Mouse (Mus musculus) thymus, postnatal 14 days (tissue): ENCODE data around the gene Rbm19.

Source experiments
- DNase-seq: peaks from one replicate; pipeline ENCODE4 v3.0.0; 2021

Rbm19 gene

DNA sequence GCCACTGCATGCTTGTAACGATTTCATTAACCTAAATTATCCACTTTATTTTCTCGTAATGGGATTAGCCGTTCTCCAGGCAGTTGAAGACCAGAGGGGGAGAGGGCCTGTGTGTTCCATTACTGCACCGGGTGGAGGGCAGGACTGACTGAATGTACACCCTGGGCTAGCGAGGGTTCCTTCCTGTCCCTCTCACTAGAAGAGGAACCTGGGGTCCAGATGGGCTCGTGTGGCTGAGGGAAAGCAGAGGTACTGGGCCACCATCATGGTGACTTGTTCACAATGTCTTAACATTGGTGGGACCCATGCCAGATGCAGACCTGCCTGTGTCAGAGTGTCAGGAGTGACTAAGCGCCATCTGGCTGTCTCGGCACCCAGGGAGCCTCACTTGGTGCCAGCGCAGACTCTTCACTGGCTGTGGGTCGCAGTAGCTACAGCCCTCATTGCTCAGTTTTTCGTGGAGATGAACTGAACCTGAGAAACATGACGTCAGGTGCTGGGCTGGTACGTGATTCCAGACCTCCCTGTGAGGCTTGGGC is 51.6 kb downstream of the Rbm19 start:
- DNase-seq: no peak

DNA sequence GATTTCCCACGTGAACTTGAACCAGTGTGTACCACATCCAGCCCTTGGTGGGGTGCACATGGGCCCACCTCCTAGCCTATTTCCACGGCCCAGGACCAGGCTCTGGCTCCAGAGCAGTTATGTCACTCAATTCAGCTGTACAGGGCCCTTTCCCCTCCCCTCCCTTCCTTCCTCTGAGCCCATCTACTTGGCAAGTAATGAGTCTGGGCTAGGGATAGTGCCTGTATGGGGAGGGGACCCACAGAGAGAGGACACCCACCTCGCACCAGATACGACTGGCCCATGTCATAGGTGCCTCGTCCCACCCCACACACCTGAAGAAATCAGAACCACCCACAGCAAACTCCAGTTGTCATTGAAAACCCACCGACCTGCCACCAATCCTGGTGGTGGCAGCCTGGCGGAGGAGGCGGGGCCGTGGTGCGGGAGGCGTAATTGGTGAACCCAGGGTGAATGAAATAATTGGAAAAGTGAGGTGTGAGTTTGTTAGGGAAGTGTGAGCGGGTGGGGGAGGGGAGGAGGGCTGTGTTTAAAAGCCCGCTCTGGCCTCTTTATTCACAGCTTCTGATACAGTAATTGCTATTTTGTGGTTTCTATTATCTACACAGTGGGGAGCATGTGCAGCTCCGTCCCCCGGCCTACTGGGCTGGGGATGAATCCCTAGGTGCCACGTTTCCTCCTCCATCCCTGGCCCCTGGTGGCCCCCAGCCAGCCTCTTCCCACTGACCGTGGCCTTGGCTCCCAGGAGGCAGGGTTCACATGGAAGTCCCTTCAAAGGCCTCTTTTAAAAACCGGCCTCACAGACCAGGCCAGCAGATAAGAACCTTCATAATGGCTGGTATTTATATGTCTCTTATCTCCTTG is 55.8 kb downstream of the Rbm19 start:
- DNase-seq: no peak

DNA sequence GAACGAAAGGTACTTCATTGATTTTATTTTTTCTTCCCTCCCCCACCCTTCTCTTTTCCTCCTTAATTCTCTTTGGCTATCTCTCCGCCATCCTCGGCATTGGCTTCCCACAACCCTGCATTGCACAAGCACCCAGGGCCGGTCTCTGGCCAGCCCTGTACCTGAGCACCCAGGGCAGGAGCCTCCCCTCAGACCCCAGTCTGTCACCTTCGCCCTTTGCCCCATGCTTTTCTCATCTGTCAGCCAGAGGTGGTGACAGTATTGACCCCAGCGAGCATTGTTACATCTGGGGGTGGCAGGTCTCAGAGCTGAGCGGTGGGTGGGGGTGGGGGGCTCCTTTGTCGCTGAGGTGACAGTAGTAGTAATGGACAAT is 56.5 kb downstream of the Rbm19 start:
- DNase-seq: no peak

DNA sequence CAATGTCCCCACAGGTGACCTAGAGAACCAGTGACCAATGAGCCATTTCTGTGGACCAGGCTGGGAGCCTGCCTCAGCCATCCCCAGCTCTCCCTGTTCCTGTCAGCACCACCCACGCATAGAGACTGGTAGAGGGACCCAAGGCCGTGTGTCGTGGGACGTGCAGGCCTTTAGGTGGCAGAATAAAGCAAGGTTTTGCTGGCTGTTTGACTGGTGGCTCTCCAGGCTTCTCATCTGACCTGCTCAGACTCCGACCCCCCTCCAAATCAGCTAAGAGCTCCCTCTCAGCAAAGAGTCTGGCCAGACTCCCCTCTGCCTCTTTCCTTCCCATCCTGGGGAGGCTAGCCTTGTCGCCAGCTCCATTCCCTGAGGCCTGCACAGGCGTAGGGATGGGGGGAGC is 58.1 kb downstream of the Rbm19 start:
- no peak for DNase-seq

DNA sequence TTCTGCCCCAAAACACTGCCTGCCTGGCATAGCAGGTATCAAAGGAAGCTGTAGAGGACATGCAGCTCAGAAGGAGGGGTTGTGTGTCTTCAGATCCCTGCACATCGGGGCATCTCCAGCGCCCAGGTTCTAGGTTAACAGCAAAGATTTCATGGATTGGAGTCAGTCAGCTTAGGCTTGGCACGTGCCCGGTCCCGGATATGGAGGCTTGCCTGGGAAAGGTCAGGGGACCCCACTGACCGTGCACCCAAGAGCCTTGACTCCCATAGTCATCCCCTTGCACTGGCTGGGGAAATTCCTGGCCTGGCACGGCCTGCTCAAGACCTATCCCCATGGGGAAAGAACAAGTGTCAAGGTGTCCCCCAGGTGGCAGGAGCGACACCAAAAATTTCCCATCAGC is 59.0 kb downstream of the Rbm19 start:
- no peak for DNase-seq

DNA sequence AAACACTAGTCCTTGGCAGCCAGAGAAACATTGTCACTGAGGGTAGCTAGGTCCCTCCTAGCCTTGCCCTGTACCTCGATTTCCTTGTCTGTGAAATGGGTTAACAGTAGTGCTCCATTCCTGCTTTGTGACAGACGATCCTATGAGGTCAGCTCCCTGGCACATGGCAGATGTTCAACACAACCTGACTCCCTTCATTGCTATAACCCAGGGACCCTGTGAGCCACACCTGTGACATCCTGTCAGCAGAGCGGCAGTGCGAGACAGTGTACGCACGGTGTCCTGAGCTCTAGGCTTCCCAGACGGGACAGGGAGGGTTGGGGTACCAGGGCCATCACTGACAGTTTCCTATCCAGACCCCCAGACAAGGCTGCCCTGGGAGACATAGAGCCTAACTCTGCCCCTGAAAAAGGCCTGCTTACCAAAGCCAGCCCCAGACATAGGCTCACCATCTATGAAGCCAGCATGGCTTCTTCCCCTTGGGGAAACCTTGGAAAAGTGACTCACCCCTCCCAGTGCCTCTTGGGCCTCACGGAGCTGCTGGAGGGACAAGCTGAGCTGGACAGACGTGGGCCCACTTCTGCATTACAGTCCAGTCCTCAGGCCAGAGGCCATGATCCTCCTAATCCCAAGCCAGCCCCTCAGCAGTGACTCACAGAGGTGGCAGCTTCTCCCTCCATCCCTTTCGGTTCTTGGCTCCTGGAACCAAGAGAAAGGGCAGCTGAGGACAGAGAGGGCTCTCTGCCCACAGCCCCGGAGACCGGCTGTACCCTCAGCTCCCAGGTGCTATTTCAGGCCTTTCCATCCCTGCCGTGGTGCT is 60.2 kb downstream of the Rbm19 start:
- no peak for DNase-seq

DNA sequence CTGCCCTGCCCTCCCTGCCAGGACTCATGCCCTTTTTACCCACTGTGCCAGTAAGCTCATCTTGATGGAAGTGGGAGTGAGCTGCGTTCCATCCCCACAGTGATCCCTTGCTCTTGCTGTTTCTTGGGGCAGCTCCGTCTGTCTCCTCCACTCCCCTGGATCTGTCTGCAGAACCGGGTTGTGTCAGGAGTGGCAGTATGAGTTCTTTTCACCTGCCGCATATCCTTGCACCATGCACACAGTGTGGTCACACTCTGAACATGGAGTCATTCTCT is 60.7 kb downstream of the Rbm19 start:
- DNase-seq: no peak

DNA sequence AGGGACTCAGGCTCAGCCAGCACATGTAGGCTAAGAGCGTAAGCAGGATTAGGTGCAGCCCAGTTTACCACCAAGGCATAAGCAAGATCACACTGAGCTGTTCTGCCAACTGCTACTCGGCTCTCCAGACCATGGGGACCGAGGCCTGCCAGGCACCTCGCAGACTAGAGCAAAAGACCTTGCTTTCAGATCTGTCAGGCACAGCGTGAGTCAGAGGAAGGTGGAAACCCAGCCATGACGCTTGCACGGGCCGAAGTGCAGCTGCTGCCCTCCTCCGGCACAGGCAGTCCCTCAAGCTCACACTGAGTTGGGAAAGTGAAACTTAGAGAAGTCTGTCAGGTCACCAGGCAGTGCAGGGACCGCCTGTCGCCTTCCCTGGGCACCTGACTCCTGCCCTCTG is 63.8 kb downstream of the Rbm19 start:
- no peak for DNase-seq

DNA sequence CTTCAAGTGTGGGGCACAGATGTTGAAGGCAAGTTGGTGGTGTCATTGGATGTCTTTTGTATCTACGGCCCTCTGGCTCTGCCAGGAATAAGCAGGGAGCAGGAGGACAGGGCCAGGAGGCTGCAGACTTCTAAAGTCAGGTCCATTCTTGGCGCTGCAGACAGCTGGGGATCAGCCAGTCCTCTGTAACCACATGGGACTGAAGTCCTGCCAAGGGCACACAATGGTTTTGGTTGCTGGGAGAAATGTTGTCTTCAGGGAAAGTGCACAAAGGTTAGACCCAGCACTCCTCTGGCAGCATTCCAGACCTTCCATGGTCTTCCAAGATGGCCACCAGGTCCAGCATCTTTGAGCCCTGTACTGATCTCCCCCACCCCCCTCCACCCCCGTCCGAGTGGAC is 65.1 kb downstream of the Rbm19 start:
- DNase-seq: no peak

DNA sequence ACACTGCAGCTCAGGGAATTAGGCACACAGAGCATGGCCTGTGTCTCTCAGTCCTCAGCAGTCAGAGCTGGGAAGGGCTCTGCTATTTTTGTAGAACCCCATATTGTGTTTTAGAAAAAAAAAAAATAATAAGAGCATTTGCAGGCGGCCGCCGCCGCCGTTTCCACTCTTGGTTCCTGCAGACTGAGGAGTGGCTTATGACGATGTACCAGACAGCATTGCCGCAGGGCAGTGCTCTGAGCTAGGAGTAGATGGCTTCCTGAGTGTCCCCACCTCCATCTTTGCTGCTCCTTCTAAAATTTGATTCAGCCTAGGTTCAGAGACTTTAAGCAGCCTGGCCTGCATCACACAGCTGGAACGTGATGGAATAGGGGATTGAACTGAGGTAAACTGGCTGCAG is 67.1 kb downstream of the Rbm19 start:
- no peak for DNase-seq

DNA sequence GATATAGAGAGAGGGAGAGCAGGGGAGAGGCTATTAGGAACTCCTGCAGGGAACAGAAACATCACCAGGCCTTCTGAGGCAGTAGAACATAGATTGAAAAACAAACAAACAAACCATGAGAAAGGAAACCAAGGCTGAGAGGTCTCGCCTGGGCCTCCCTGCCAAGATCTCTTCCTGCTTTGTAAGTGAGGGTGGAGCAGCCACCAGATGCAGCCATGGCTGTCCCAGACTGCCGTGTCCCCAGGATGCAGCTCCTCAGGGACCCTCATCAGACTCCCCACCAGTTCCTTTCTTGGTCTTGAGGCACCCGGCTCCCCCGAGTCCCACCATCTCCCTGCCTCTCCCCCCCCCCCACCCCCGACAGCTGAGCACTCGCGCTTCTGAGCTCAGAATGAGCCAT is 67.5 kb downstream of the Rbm19 start:
- no peak for DNase-seq

DNA sequence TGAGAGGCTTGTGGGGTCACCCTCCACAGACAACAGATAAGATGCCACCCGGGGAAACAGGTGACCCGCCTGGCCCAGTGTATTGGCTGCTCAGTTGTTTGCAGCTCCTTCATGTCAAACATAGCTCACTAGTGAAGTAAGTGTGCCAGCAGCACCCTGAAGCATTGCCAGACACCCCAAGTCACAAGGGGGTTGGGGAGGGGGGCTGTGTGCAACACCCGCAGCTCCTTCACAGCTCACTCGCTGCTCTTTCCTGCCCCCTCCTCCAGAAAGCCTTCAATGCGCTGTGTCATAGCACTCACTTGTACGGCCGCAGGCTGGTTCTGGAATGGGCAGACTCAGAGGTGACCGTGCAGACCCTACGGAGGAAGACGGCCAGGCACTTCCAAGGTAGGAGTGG is 69.7 kb downstream of the Rbm19 start:
- DNase-seq: no peak

DNA sequence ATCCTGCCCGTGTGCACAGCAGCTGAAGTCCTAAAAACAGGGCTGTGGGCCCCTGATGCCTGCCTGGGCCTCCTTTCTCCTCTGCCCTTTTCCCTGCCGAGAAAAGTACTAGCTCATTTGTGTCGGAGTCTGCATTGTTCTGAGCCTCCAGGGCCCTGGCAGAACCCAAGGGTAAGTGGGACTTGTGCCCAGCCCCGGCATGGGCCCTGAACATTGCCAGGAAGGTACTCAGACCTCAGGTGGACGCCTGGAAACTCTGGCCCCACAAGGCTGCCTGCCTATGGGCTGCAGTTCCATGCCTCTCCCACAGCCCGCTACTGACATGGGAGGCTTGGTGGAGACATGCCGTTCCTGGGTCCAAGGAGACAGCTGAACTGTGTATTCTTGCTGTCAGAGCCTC is 72.3 kb downstream of the Rbm19 start:
- no peak for DNase-seq

DNA sequence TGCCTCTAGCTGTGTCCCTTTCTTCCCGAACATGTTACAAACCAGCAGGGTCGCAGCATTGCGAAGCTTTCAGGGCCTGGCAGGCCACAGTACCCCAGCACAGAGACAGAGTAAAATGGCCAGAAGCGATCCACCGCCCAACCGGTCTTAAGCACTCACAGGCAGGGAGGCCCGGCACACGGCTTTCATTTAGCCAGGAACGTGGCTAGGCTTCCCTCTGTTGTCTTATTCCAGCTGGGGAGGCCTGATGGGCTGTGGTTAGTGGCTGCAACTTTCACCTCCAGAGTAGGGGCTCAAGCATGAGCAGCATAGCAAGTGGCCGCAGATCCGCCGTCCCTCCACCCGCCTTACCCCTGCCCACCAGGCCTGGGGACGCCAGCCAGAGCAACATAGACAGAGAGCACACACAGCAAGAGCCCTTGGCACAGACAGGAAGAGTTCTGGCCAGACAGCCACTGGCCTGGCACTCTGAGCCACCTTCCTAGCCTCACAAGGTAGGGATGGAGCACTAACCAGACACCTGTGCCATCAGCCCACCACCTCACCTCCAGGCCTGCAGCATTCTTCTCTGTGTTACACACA is 73.8 kb downstream of the Rbm19 start:
- no peak for DNase-seq

DNA sequence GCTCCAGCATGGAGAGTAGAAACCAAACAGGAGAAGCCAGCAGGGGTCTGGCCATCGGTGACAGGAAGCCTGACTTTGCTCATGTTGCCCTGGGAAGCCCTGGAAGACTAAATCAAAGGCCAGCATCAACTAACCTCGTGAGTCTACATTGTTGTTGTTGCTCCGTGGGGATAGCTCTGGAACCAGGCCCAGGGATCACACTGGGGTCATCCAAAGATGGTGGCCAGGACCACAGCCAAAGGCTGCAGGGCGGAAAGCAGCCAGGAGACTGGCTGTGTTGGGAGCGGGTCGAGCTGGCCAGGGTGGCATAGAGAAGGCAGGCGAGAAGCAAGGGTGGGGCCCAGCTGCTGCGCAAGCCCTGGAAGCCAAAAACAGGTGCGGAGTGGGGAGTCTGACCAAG is 75.4 kb downstream of the Rbm19 start:
- no peak for DNase-seq

DNA sequence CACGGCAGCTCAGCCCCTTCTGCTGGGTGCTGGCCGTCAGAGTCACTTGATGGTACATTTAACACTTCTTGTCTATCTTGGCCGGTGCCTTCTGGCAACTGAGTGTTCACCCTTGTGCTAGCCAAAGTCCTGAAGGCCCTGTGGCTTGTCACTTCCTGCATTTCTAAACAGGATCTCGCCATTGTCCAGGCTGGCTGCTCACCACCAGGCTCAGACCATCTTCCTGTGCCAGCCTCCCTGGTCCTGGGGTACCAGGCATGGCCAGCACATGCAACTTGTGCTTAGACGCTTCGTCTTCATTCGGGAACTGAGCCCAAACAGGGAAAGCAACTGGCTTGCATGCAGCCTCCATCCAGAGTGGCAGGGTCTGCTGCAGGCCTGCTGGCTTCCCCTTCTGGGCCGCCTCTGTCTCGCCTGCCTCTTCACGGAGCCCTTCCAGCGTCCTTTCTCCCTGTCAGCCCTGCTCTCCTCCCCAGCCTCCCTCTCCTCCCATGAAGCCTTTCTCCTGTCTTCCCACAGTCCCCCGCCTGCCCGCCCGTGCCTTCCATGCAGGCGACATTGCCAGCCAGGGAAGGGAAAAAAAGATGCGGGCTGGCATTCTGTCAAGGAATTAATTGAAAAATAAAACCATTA is 78.2 kb downstream of the Rbm19 start:
- DNase-seq: no peak

DNA sequence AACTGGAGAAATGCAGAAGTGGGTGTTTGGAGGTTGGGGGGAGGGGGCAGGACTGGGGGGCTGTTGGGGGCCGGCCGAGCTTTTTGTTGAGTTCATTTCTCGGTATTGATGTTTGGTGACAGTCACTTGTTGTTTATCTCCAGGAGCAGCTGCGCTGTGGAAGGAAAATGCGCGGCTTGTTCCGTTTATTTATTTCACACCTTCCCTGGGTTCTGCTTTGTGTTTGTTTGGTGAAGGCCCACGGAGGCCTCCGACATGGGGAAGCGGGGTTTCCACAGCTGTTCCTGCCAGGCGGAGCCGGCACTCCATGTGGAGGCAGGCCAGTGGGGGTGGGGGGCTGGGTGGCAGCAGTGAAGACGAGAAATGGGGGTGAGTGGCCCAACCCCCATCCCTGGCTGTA is 78.7 kb downstream of the Rbm19 start:
- DNase-seq: no peak

DNA sequence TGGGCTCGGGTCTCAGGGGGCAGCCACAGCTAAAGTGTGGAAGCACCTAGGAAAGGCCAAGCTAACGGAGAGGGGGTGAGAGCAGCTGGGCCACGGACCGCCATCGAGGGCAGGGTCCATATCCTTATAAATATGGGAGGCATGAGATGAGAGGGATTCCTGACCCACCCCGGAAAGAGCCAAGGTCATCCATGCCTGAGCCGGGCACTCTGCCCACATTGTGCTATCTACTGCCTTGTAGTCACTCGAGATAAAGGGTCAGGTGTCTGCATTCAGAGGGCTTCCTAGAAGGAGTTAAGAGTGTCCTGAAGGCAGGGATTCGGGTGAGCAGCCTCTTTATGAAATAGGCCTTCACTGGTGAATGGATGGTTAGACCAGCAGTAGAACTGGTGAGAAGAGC is 80.6 kb downstream of the Rbm19 start:
- no peak for DNase-seq

DNA sequence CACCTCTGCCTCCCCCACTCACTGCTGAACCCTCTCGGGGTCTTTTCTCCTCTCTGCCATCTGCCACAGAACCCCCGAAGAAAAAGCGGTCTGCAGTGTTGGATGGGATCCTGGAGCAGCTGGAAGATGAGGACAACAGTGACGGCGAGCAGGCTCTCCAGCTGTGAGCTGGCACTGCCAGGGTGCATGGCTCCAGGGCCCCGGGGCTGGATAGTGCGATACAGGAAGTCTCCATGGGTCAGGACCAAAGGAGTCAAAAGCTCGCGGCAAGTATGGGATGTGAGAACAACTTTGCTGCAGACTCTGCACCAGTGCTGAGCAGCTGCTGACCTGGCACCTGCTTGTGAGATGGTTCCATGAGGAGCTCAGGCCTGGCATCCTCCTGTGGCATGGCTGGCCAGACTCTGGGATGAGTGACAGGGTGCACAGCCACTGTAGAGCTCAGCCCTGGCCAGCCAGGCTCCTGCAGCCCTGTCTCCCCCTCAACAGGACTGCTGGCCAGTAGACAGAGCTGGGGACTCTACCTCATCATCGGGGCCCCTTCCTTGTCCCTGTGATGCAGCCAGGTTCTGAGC is 81.6 kb downstream of the Rbm19 start:
- no peak for DNase-seq

DNA sequence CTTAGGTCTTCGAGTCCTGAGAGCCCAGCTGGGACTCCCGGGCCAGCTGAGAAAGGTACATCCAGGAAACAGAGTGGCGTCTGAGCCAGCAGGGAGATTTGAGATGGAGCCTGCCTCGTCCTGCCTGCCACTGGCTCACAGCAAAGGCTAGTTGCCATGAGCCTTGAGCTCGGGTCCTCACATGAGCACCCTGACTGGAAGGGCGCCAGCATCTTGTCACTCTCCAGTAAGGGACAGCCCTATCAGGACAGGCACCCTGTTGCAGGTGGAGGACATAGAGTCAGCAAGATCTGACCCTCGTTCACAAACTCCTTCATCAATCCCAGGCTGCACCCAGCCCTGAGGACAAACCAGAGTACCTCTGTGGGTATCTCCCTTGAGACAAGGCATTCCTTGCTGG is 83.6 kb downstream of the Rbm19 start:
- no peak for DNase-seq

DNA sequence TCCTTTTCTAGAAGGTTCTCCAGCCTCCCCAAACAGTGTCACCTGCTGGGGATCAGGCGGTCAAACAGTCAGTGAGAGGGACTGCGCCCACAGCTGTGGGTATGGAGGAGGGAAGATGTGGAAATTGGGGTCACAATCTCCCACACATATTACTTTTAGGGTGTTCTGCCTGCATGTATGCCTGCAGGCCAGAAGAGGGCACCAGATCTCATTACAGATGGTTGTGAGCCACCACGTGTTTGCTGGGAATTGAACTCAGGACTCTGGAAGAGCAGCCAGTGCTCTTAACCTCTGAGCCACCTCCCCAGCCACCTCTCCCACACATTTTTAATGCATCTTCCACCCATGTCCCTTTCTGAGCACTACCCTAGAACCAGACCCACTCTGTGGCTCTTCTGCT is 88.1 kb downstream of the Rbm19 start:
- DNase-seq: no peak

DNA sequence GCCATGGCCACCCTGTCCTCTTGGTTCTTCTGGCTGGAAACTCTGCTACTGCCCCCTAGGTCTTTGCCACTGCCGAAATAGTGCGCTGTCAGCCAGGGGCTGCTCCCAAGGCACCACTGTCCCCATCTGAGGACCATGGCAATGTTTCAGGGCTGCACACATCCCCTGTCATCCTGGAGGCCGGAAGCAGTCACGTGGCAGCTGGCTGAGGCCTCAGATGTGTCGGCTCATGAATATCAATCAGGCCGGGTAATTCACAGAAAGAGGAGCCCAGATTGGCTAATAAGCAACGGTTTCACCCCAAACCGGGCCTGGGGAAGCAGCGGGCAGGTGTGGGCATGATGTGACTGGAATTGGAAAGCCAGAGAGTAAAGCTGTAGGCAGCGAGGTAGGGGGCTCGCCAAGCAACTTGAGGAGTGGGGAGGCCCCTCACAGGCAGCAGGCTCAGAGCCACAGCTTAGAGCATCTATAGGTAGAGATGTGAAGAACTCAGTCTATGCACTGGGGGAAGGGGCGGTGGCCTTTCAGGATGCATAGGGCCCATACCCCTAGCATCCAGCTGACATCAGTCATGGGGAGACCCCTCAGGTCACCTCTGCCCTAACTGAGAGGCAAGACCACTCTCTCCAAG is 90.2 kb downstream of the Rbm19 start:
- DNase-seq: no peak

DNA sequence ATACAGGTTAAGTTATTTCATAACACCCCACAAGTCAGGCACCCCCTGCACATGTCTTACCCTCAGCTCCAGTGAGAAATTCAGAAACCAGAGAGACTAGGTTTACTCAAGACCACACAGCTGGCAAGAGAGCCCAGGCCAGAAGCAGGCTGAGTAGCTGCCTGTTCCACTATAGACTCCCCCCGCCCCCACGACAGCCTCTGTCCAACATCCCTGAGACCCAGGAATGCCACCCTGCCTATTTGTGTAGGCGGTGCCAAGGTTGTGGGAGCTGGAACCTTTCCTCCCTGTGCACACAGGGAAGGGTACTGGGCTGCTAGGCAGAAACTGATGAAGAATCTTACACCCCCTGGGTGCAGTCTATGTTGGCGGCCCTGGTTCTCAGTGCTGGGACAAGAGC is 91.2 kb downstream of the Rbm19 start:
- no peak for DNase-seq
